Mouse (Mus musculus) forebrain, embryonic 10.5 days (tissue): ENCODE results near the gene Dnah17. TPM values are rescaled to one million over a fixed set of nuclear protein-coding genes. Genes with fewer than 3 reads are reported as not detected.

Experiments used
- DNase-seq: peaks from one replicate; pipeline ENCODE4 v3.0.0-alpha.2; 2017; ENCODE audit warnings: low spot score; ENCODE audit errors: extremely low spot score
- H3K27ac ChIP-seq: fragments of 300-500 bp; sonication (generic); 2 replicates; pipeline ENCODE4 v1.5.1; 2016; ENCODE audit warnings: mild to moderate bottlenecking
- H3K27me3 ChIP-seq: fragments of 300-500 bp; sonication (generic); 2 replicates; pipeline ENCODE4 v1.6.1; 2016; ENCODE audit warnings: mild to moderate bottlenecking; ENCODE audit not compliant: poor library complexity, severe bottlenecking
- H3K36me3 ChIP-seq: fragments of 300-500 bp; sonication (generic); replicated peaks from 2 replicates; pipeline ENCODE4 v1.6.1; 2016; ENCODE audit warnings: mild to moderate bottlenecking, moderate library complexity
- H3K4me1 ChIP-seq: fragments of 300-500 bp; sonication (generic); 2 replicates; pipeline ENCODE4 v1.6.1; 2016
- H3K4me3 ChIP-seq: fragments of 300-500 bp; sonication (generic); 2 replicates; pipeline ENCODE4 v1.5.1; 2016; ENCODE audit warnings: mild to moderate bottlenecking, moderate library complexity
- H3K9me3 ChIP-seq: fragments of 300-500 bp; sonication (generic); 2 replicates; pipeline ENCODE4 v1.6.1; 2016; ENCODE audit warnings: mild to moderate bottlenecking, moderate library complexity
- WGBS: fragments of 180-500 bp; shearing (Covaris S2); methylation state at CpG from one replicate; pipeline ENCODE4 v1.1.7; 2016; 5-methylcytosine and 5-hydroxymethylcytosine counted together
- polyA plus RNA-seq: library from polyadenylated mRNA; unstranded; fragments of >200 nt; fragmentation: Nextera tagmentation; extraction: Ambion mirVana; gene quantifications from 2 replicates; pipeline ENCODE4 v1.2.1, GENCODE M21; 2016

Gene Dnah17
- polyA plus RNA-seq, 1 experiment from 2014 or later: 0.27 TPM

DNA sequence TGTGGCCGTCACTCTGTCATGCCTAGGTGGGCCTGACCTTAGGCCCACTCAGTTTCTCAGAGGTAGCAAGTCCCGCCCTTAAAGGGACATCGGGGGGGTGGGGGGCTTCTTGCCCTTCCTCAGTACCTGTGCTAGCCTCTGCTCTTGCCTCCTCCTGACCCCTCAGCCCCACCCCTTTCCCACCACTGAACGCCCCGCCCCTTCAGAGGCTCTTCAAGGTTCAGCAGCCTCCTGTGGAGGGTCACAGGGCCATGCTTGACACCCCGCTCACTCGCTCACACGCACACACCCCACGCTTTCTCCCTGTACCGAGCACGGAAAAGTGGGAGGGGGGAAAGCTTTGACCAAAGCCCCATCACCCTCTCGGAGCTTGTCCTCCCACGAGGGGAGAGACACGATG, 50.7 kb downstream of the Dnah17 start:
- Histone ChIP-seq H3K27ac (no peak overlapping the region), H3K9me3 (no peaks in the 10 kb centered on the region), H3K4me1 (peaks cover 21% of the 10 kb centered on the region; the same call in 1 of the 2 replicates), H3K36me3 (no peaks in the 10 kb centered on the region), H3K4me3 (no peak overlapping the region), H3K27me3 (no peaks in the 10 kb centered on the region)
- DNase-seq: no peak
- WGBS: 84% methylated on average over 14 of the region's 14 CpGs

DNA sequence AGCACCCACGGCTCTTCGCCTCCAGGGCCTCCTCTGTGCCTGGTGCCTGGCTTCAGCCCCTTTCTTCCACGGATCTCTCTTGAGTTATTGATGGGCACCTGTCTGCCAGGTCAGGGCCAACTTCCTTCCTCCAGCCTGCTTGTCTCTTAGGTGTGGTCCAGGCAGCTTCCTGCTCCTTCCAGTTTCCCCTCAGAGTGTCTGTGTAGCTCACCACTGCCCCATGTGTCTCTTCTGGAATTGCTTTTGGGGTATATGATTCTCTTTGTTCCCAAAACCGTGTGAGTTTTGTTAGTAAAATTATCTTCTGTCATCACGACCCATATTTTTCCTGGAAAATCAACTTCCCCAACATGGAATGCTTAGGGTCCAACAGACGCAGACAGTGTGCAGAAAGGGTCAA, 53.5 kb downstream of the Dnah17 start:
- no peak for DNase-seq
- Histone ChIP-seq H3K27ac (0 out of 2 replicates have a peak overlapping the region, but pooled peaks have one; percentile 20), H3K36me3 (no peaks in the 10 kb centered on the region), H3K9me3 (no peaks in the 10 kb centered on the region), H3K4me1 (peaks cover 20% of the 10 kb centered on the region), H3K27me3 (no peaks in the 10 kb centered on the region), H3K4me3 (no peak overlapping the region)
- WGBS: 88% methylated on average over 6 of the region's 6 CpGs

DNA sequence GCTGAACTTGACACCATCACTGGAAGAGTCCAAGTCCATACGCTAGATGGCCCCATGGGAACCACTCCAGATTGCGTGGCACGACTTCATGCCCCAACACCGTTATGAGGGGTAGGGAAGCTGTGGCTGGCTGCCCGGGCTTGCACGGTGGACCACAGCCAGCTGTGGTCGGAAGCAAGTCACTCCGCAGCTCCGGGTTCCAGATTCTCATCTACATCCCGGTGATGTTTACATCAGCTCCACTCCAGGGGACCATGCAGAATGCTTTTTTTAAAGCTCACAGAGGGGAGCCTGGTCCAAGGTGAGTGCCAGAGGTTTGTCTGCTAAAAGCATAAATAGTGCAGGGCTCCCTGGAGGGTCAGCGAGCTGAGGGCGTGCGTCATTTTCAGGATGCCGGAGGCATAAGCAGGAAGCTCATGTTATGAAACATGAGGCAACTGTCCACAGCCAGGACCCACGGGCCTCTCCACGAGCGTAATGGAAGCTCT, 55.4 kb downstream of the Dnah17 start:
- 90% methylated on average over 17 of the region's 17 CpGs for whole genome bisulfite sequencing
- H3K36me3 ChIP-seq: no peaks in the 10 kb centered on the region

DNA sequence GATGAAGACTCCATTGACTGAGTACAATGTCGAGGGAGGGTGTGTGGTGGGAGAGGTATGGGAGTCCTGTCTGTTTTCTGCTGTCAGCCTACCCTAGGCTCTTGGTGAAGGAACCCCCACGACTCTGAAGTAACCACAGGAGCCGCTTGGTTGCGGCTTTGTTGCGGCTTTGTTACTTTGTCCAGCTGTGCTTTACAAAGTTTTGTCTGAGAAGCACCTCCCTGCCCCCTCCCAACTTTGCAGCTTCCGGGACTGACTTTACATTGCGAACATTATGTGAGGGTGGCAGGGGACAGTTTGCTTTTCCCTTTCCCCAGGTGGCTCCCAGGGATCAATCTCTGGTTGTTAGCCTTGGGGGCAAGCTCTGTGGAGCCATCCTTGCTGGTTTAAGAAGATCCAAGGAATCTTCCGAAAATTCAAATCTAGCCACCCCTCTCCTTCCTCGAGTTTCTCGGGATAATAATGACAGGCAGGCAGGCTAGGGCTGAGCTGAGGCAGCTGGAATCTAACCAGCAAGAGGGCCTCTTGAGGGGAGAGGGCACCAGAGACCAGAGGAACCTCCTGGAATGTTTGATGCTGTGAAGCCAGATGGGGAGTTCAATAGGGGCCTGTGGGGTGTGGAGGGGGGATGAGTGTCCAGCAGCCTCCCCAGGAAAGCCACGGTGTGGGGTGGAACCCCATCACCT, 59.1 kb downstream of the Dnah17 start:
- H3K36me3 ChIP-seq: no peaks in the 10 kb centered on the region
- H3K9me3 ChIP-seq: no peaks in the 10 kb centered on the region
- peaks cover 29% of the 10 kb centered on the region for H3K4me1 ChIP-seq
- H3K27ac ChIP-seq: peak overlapping the region; percentile 32; the same call in 1 of the 2 replicates
- 49% methylated on average over 11 of the region's 11 CpGs for WGBS
- no peak for DNase-seq
- no peaks in the 10 kb centered on the region for H3K27me3 ChIP-seq
- H3K4me3 ChIP-seq: no peak overlapping the region

More for the DNA sequence above, 55.4 kb downstream of the Dnah17 start:
- no peaks in the 10 kb centered on the region for H3K9me3 ChIP-seq
- no peak for DNase-seq
- H3K4me3 ChIP-seq: no peak overlapping the region
- peaks cover 30% of the 10 kb centered on the region for H3K4me1 ChIP-seq
- H3K27ac ChIP-seq: no peak overlapping the region
- no peaks in the 10 kb centered on the region for H3K27me3 ChIP-seq

DNA sequence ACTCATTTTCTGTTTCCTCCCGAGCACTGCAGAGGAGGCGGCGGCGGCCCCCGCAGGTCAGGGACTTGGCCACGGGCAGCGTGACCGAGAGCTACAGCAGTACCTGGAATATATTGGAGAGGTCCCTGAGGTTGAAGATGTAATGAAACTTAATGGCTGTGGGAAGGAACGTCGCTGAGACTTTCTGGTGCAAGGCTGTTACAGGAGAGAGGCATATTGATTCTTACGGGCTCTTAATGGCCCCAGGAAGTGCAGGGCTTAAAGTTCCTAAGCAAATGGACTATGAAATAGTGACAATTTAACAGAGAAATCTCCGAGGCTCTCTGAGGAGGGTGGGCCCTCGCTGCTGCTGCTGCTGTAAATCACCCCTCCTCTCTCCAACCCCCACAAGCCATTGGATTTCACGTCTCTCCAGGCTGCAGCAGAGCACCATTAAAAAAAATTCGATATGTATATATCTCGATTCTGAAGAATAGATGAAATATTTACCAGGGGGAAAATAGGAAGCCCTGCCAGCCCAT, 61.6 kb downstream of the Dnah17 start:
- Histone ChIP-seq H3K9me3 (no peaks in the 10 kb centered on the region), H3K27me3 (no peaks in the 10 kb centered on the region), H3K36me3 (no peaks in the 10 kb centered on the region), H3K4me3 (no peak overlapping the region), H3K4me1 (peaks cover 35% of the 10 kb centered on the region), H3K27ac (no peak overlapping the region)
- 87% methylated on average over 16 of the region's 16 CpGs for WGBS
- no peak for DNase-seq

DNA sequence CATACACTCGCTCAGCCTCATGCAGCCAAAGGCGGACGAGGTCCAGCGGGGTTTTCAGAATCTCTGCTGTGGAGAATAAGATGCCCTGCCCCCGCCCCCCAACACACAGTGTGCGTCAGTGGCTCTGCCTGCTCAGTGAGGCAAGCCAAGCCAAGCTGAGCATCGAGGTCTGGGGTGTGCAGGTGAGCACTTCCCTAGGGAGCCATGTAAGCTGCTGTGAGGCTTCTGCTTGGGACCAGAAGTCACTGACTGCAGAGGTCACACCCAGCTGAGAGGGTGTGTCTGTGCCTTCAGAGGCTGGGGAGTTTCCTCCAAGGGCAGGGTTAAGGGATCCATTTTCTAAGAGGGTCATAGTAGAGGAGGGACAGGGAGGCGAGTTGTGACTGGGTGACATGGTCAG, 62.8 kb downstream of the Dnah17 start:
- H3K4me3 ChIP-seq: no peak overlapping the region
- H3K27me3 ChIP-seq: no peaks in the 10 kb centered on the region
- WGBS: 79% methylated on average over 8 of the region's 8 CpGs
- DNase-seq: no peak
- no peaks in the 10 kb centered on the region for H3K36me3 ChIP-seq
- no peaks in the 10 kb centered on the region for H3K9me3 ChIP-seq
- H3K4me1 ChIP-seq: peaks cover 36% of the 10 kb centered on the region
- H3K27ac ChIP-seq: 0 out of 2 replicates have a peak overlapping the region, but pooled peaks have one; percentile 37

DNA sequence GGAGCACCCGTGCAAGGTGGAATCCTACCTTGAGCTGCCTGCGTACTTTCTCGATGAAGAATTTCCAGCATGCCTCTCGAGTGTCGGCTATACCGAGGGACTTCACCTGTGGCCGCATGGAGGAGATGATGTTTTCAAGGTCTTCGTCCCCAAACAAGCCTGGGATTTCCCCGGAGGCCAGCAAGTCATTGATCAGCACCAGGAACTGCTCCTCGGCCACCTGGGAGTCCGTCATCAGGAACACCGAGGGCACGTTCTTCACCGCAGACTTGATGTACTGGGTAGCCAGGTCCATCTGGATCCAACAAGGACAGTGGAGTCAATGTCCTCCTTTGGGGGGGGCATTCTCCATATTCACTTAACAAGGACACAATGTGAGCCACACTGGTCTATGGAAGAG, 70.4 kb downstream of the Dnah17 start:
- peaks cover 40% of the 10 kb centered on the region for H3K4me1 ChIP-seq
- no peak for DNase-seq
- no peak overlapping the region for H3K4me3 ChIP-seq
- H3K9me3 ChIP-seq: no peaks in the 10 kb centered on the region
- no peaks in the 10 kb centered on the region for H3K36me3 ChIP-seq
- WGBS: 86% methylated on average over 14 of the region's 14 CpGs
- H3K27ac ChIP-seq: no peak overlapping the region
- H3K27me3 ChIP-seq: no peaks in the 10 kb centered on the region

DNA sequence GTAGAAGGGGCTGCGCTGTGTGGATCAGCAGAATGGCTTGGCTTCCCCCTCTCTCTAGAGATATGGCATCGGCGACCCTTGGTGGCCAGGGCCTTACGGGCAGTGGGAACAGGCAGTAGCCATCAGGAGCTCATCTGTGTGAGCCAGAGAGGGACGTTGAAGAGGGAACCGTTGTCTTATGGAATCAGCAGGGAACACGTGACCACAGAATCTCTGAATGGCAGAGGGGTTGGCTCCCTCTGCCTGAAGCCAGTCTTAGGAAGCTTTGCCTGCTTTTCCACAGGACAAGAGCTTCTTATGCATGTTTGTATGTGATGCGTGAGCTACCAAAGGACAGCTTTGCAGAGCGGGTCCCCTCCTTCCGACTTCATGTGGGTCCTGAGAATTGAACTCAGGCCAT, 71.6 kb downstream of the Dnah17 start:
- 71% methylated on average over 10 of the region's 10 CpGs for WGBS
- Histone ChIP-seq H3K36me3 (no peaks in the 10 kb centered on the region), H3K4me1 (peaks cover 34% of the 10 kb centered on the region), H3K4me3 (no peak overlapping the region), H3K9me3 (no peaks in the 10 kb centered on the region), H3K27me3 (no peaks in the 10 kb centered on the region), H3K27ac (peak overlapping the region; percentile 9; the same call in 1 of the 2 replicates)
- DNase-seq: no peak

DNA sequence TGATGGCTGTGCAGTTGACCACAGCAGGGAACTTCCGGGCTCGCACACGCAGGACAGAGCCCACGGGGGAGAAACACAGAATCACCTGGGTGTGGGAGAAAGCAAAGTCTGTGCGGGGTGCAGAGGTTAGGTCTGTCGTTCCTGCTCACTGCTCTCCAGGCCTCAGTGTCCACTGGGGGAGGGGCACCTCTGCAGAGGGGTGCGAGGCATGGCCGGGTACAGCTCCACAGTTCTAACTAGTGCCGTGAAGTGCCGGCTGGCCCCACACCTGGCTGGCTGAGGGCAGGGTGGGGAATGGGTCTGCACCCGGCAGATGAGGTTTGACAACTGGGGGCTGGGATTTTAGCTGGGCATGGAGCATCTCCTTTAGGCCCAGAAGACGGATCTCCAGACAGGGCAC, 72.1 kb downstream of the Dnah17 start:
- Histone ChIP-seq H3K27me3 (no peaks in the 10 kb centered on the region), H3K27ac (peak overlapping the region; percentile 9; the same call in 1 of the 2 replicates), H3K36me3 (no peaks in the 10 kb centered on the region), H3K4me3 (no peak overlapping the region), H3K9me3 (no peaks in the 10 kb centered on the region), H3K4me1 (peaks cover 29% of the 10 kb centered on the region)
- no peak for DNase-seq
- 85% methylated on average over 12 of the region's 12 CpGs for WGBS

DNA sequence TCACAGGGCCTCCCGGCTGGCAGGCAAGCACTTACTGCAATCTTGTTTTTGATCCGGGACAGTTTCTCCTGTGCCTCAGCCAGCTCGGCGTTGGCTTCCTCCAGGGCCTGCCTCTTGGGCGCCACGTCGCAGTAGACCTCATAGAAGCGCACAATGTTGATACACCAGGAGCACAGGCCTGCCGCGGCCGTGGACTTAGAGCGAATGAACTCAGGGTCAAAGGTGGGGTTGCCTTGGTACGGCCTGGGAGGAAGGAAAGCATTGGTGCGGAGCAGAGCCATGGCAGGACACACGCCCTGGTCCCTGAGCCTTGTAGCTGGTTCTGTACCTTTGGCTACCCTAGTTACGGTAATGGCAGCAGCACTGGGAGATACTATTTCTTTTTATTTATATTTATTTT, 80.3 kb downstream of the Dnah17 start:
- no peak for DNase-seq
- peaks cover 13% of the 10 kb centered on the region for H3K4me1 ChIP-seq
- 0 out of 2 replicates have a peak, but pooled peaks cover 2% of the 10 kb centered on the region for H3K36me3 ChIP-seq
- H3K27me3 ChIP-seq: no peaks in the 10 kb centered on the region
- no peak overlapping the region for H3K27ac ChIP-seq
- H3K4me3 ChIP-seq: no peak overlapping the region
- H3K9me3 ChIP-seq: no peaks in the 10 kb centered on the region
- 84% methylated on average over 16 of the region's 16 CpGs for WGBS

DNA sequence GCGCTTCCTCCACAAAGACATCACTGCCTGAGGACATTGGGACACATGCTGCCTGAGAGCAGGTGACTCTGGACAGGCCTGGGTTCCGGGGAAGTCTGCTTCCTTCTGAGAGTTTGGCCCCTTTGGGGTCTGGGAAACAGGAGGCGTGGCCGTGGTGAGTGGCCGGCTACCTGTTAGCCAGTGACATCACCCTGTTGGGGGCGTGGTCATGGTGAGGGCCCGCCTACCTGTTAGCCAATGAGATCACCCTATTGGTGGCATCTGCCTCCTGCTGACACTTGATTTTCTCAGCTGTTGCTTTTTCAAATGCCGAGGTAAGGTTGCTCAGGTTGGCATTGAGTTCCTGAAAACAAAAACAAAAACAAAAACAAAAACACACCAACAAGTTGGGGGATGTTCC, 80.8 kb downstream of the Dnah17 start:
- Histone ChIP-seq H3K27me3 (no peaks in the 10 kb centered on the region), H3K36me3 (0 out of 2 replicates have a peak, but pooled peaks cover 2% of the 10 kb centered on the region), H3K4me3 (no peak overlapping the region), H3K27ac (no peak overlapping the region), H3K4me1 (peaks cover 12% of the 10 kb centered on the region), H3K9me3 (no peaks in the 10 kb centered on the region)
- no peak for DNase-seq
- 35% methylated on average over 8 of the region's 8 CpGs for WGBS

DNA sequence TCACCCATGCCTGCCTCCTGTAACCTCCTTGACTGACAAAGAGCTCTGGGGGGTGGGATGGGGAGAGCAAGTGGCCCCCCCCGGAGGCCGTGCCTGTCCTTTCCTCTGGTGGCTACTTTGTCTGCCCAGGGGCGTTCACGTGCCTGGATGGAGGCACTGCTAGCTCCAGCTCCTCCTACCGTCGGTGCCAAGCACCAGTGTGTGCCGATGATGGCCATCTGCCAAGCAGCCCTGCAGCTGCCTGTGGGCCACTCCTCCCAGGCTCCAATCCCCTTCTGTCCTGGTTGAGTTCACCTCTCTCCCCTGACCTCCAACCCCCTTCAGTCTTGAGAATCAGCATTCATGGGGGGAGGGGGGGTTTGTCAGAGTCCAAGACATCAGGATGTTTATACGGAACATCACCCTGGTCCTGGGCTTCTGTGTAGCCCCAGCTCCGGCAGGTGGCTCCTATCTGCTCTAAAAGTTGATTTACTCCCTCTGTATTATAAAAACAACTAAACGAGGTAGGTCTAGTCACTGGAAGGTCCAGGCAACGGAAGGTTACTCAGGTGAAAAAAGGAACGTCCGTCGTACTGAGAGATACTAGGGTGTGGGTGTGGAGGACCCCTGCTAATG, 87.0 kb downstream of the Dnah17 start:
- DNase-seq: no peak
- peak overlapping the region; percentile 58 for H3K27ac ChIP-seq
- no peak overlapping the region for H3K4me3 ChIP-seq
- peaks cover 16% of the 10 kb centered on the region for H3K4me1 ChIP-seq
- H3K36me3 ChIP-seq: no peaks in the 10 kb centered on the region
- no peaks in the 10 kb centered on the region for H3K27me3 ChIP-seq
- WGBS: 80% methylated on average over 14 of the region's 14 CpGs
- H3K9me3 ChIP-seq: no peaks in the 10 kb centered on the region

DNA sequence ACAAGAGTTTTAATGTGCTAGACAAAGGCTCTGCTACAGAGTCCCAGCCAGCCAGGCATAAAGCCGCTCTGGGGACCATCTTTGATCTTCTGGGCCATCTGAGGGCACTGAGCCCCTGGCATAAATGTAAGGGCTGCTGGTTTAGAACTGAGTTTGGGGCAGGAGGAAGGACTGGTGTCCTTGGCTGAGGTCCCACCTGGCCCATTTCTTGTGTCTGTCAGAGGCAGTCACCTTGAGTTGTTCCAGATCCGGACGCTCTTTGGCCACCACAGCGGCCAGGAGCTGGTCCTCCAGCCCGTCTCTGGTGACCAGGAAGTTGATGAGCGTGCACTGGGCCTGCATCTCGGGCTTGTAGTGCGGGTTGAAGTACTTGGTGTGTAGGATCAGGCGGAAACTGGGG, 87.6 kb downstream of the Dnah17 start:
- Histone ChIP-seq H3K9me3 (no peaks in the 10 kb centered on the region), H3K27ac (peak overlapping the region; percentile 58), H3K27me3 (no peaks in the 10 kb centered on the region), H3K36me3 (no peaks in the 10 kb centered on the region), H3K4me3 (no peak overlapping the region), H3K4me1 (peaks cover 16% of the 10 kb centered on the region)
- WGBS: 93% methylated on average over 9 of the region's 9 CpGs
- DNase-seq: no peak
